Comparison of ENCODE assay signal across 24 mouse cellular contexts in genomic region chr12:105049813-105050212, GRCm38 (mm10). TPM values are rescaled to one million over a fixed set of nuclear protein-coding genes. Genes with fewer than 3 reads are reported as not detected.
DNase-seq lines count a peak whose midpoint lies in the region; ATAC-seq and TF ChIP-seq lines count a peak whose summit lies in the region.
"Had no signal": no experiment of that assay in that cellular context is flagged by ENCODE, and none has a peak within 500 bp of the region (broad histone marks: within the 10 kb centered on the region; RNA-seq: fewer than 3 reads in every experiment).

No protein-coding gene starts in this region.

- peak overlapping the region; percentile 10; the same call in 1 of the 2 replicates for H3K9ac ChIP-seq in ES-Bruce4 (ENCODE audit: low read depth, poor library complexity, severe bottlenecking)
- H3K9ac ChIP-seq: embryonic facial prominence, embryonic 13.5 days; embryonic facial prominence, embryonic 15.5 days; forebrain, embryonic 12.5 days had no signal

- peak; percentile 68 for ATAC-seq in G1E (ENCODE audit: extremely low read depth, insufficient number of reproducible peaks, low FRiP score, poor library complexity, severe bottlenecking)
- ATAC-seq: forebrain, embryonic 14.5 days; forebrain, embryonic 16.5 days had no signal

- H3K27ac ChIP-seq in ES-Bruce4 (ENCODE audit: insufficient read depth, low read length) = no peak overlapping the region
- H3K27ac ChIP-seq: embryonic facial prominence, embryonic 13.5 days; embryonic facial prominence, embryonic 15.5 days; forebrain, embryonic 10.5 days; forebrain, embryonic 12.5 days had no signal

- peaks cover 46% of the 10 kb centered on the region for H3K4me1 ChIP-seq in E14TG2a.4 (replicated peaks; ENCODE audit: low read depth, low read length)
- no peaks in the 10 kb centered on the region for H3K4me1 ChIP-seq in ES-Bruce4 (ENCODE audit: control insufficient read depth, insufficient read depth, low read length)
- H3K4me1 ChIP-seq in G1E (ENCODE audit: insufficient read depth, low read depth, low read length) = peaks cover 44% of the 10 kb centered on the region
- H3K4me1 ChIP-seq: embryonic facial prominence, embryonic 13.5 days; embryonic facial prominence, embryonic 15.5 days had no signal

- H3K27me3 ChIP-seq in E14TG2a.4 (ENCODE audit: insufficient read depth, low read length) = no peaks in the 10 kb centered on the region
- H3K27me3 ChIP-seq in ES-Bruce4 (ENCODE audit: control insufficient read depth, insufficient read depth, low read length, poor library complexity, severe bottlenecking) = no peaks in the 10 kb centered on the region
- H3K27me3 ChIP-seq in G1E (ENCODE audit: insufficient read depth, low read length) = no peaks in the 10 kb centered on the region
- H3K27me3 ChIP-seq: embryonic facial prominence, embryonic 13.5 days; embryonic facial prominence, embryonic 15.5 days; forebrain, embryonic 12.5 days had no signal

- DNase-seq in retina, postnatal 1 day = peak; percentile 34
- DNase-seq in retina, embryonic 14.5 days (ENCODE audit: low spot score) = no peak
- DNase-seq in G1E (ENCODE audit: low spot score) = peak; percentile 62
- no peak for DNase-seq in thymus, postnatal 25 days
- DNase-seq in gastrocnemius, postnatal 10 days = no peak
- DNase-seq: adrenal gland, adult 2 months; adrenal gland, postnatal 10 days; adrenal gland, postnatal 25 days; cerebellum, adult 11 months; cerebellum, adult 18-20 months; cerebellum, adult 8-10 months; cerebellum, adult 9-11 months; cerebellum, postnatal 14 days; cerebellum, postnatal 36 days; embryo, embryonic 11 days had no signal

- H3K36me3 ChIP-seq in E14TG2a.4 (ENCODE audit: insufficient read depth, low read length) (peaks cover 5% of the 10 kb centered on the region; the same call in 1 of the 2 replicates), ES-Bruce4 (ENCODE audit: control insufficient read depth, insufficient read depth, low read length, poor library complexity, severe bottlenecking) (no peaks in the 10 kb centered on the region), G1E (replicated peaks) (peaks cover 52% of the 10 kb centered on the region)
- H3K36me3 ChIP-seq: embryonic facial prominence, embryonic 13.5 days; embryonic facial prominence, embryonic 15.5 days; forebrain, embryonic 12.5 days had no signal

- no peak for TF ChIP-seq POLR2A in ES-Bruce4 (IDR thresholded peaks at IDR 0.05; ENCODE audit: insufficient read depth, low read length)

- TF ChIP-seq CTCF in E14TG2a.4 (conservative IDR thresholded peaks at IDR 0.05; ENCODE audit: low read length) (no peak), ES-Bruce4 (IDR thresholded peaks at IDR 0.05; ENCODE audit: low read depth, low read length) (no peak), G1E (IDR thresholded peaks at IDR 0.05; ENCODE audit: low read depth, low read length) (no peak)

- no peak for TF ChIP-seq EP300 in ES-Bruce4 (IDR thresholded peaks at IDR 0.05; ENCODE audit: insufficient read depth, low read depth, low read length)

- H3K4me3 ChIP-seq in E14TG2a.4 (replicated peaks; ENCODE audit: low read length) (peak overlapping the region; percentile 56), ES-Bruce4 (ENCODE audit: low read depth, low read length) (no peak overlapping the region), G1E (ENCODE audit: low read depth, low read length) (peak overlapping the region; percentile 45; the same call in 1 of the 2 replicates)
- H3K4me3 ChIP-seq: embryonic facial prominence, embryonic 13.5 days; embryonic facial prominence, embryonic 15.5 days; erythroblast, embryonic 14.5 days; forebrain, embryonic 10.5 days; forebrain, embryonic 12.5 days had no signal

- H3K9me3 ChIP-seq in E14TG2a.4 (ENCODE audit: low read length) (peaks cover 12% of the 10 kb centered on the region), ES-Bruce4 (replicated peaks; ENCODE audit: control insufficient read depth, insufficient read depth, low read length, poor library complexity, severe bottlenecking) (no peaks in the 10 kb centered on the region), G1E (replicated peaks) (peaks cover 12% of the 10 kb centered on the region)
- H3K9me3 ChIP-seq: embryonic facial prominence, embryonic 13.5 days; embryonic facial prominence, embryonic 15.5 days had no signal

RNA-seq across cellular contexts. Expression of gene Glrx5, which starts 17.3 kb away (rescaled TPM):
- 36.4 and 38.7 TPM in 2 replicates for polyA plus RNA-seq in ES-Bruce4 (2011; ENCODE audit: insufficient read depth, insufficient read length, low read depth, missing spikeins)
- 227 and 282 TPM in 2 replicates for total RNA-seq in G1E (2014; fragmentation: Nextera tagmentation)
- 97.4 and 97.9 TPM in 2 replicates for total RNA-seq in G1E (2017)
- 320 and 368 TPM in 2 replicates for polyA plus RNA-seq in G1E (2012)
- total RNA-seq in gastrocnemius, postnatal 10 days (2021) = 10 to 100 TPM; 60.5 to 69.7 TPM

RNA-seq across cellular contexts. Expression of gene Syne3, which starts 40.2 kb away (rescaled TPM):
- 1.2 and 1.9 TPM in 2 replicates for polyA plus RNA-seq in ES-Bruce4 (2011; ENCODE audit: insufficient read depth, insufficient read length, low read depth, missing spikeins)
- total RNA-seq in G1E (2014; fragmentation: Nextera tagmentation) = 24.8 and 27.9 TPM in 2 replicates
- total RNA-seq in G1E (2017) = 21.3 and 21.7 TPM in 2 replicates
- 29.7 and 31.1 TPM in 2 replicates for polyA plus RNA-seq in G1E (2012)
- 10 to 100 TPM in 1 of 2 experiments, 1 to 10 TPM in 1; 9.0 to 11.5 TPM for total RNA-seq in gastrocnemius, postnatal 10 days (2021)

Comparison
In these comparisons a context has a peak if more than half of its experiments do, and no peak if none do; other contexts are left out.
1. DNase-seq: peak in retina, postnatal 1 day (single experiment) and G1E (single experiment); none in retina, embryonic 14.5 days (single experiment), thymus, postnatal 25 days (single experiment) and gastrocnemius, postnatal 10 days (single experiment).